Mouse (Mus musculus): ENCODE measurements around the gene Gm44596.
A peak's percentile ranks its signal among the peaks of the same experiment; 100 is the strongest.

DNA sequence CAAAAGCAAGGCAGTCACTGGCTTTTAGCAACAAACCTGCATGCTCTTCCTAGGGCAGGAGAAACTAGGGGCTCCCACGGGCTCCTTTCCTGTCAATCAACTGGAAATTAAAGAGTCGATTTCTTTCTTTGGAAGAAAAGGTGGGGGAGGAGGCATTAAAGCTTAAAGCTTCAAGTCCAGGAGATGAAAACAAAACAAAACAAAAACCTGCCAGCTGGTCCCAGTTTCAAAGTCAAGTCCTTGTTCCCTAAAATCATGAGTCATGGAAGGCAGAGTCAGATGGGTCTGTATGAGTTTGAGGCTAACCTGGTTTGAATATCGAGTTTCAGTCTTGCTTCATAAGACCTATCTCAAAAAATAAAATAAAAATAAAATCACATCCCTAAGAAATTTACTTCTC, 21.2 kb upstream of the Gm44596 start:
- TF ChIP-seq USF1 (IDR thresholded peaks at IDR 0.05; ENCODE audit: low read depth) (no peak), CTCF (IDR thresholded peaks at IDR 0.05; ENCODE audit: control insufficient read depth, insufficient read depth, insufficient read length) (no peak), CEBPB (IDR thresholded peaks at IDR 0.05; ENCODE audit: low read depth) (peak; percentile 41), MYOG (IDR thresholded peaks at IDR 0.05; ENCODE audit: control insufficient read depth, extremely low read depth, insufficient read length) (no peak), MAX (IDR thresholded peaks at IDR 0.05) (no peak), FOSL1 (IDR thresholded peaks at IDR 0.05; ENCODE audit: insufficient read depth, low read length, poor library complexity, severe bottlenecking) (no peak), MYOD1 (IDR thresholded peaks at IDR 0.05; ENCODE audit: control insufficient read depth, insufficient read length, low read depth) (no peak)

Data from C2C12 (cell line).